Mouse (Mus musculus): ENCODE data around the gene Fam168b.

The Fam168b gene

DNA sequence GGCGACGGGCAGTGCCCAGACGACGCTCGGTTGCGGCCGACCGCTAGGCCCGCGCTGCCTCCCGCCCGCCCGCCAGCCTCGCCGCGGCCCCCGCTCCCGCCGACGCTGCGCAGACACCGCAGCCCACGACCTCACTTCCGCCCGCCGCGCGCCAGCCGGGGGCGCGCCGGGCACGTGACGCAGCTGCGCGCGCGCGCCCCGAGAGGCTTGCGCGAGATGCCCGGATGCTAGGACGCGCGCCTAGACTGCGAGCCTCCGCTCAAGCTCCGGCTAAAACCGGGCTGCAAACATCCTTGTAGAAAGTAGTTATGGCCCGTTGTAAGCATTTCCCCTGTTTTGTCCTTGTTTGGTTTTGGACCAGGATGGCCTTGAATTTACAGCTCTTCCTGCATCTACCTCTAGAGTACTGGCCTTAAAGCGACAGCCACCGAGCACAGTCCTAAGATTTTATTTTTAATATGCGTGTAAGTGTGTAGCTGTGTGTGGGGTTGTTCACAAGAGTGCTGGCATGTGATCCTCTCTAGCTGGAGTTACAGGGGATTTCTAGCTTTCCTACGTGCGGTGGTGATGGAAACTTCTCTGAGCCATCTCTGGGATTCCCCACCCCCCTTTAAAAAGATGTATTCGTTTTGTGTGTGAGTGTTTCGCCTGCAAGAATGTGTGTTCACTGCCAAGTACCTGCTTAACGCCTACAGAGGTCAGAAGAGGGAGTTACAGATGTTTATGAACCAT lies at the start of gene Fam168b:
TSS of gene Fam168b (minus strand) at position 179 of the 732 bp plus-strand sequence.
- POLR2A ChIA-PET, result interaction anchor here (0.6 to 4.4 kb wide), 35 partner anchors 8 to 1465 kb away, joined by 3 to 81 read pairs (median 5); partner anchors contain the start of genes Plekhb2 (in 2 of the 4) and Arid5a (in 1 of the 4)
- CTCF ChIA-PET, result interaction anchor here in 2 of 4 experiments (0.9 to 1.0 kb wide), 3 partner anchors 9 to 24 kb away, joined by 3 to 6 read pairs (median 4); no protein-coding TSS in a partner anchor

DNA sequence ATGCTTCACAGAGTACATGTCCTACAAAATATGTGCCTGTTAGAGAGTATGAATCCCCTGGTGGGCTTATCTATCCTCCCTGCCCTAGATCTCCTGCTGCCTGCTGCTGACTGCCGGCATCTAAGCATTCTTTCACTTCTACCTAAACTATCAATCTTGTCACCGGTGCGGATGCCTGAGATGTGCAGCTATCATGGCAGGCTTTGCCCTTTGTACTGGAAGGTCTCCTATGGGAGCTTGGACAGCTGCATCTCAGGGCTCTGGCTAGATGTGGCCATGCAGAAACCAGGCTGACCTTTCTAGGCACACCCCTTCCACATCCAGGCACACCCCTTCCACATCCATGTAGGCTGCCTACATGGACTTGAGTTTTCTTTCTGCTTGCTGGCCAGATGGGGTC lies 49.6 kb upstream of the Fam168b start:
- ChIA-PET POLR2A (interaction anchor here in 1 of 4 experiments (0.5 kb wide), 1 partner anchor 208 kb away, joined by 3 read pairs; no protein-coding TSS in a partner anchor), CTCF (interaction anchor here in 1 of 4 experiments (1.1 kb wide), 1 partner anchor 250 kb away, joined by 3 read pairs; no protein-coding TSS in a partner anchor)

- POLR2A ChIA-PET, result interaction anchor here in 1 of 4 experiments (0.5 kb wide), 1 partner anchor 209 kb away, joined by 3 read pairs; no protein-coding TSS in a partner anchor
Measured at GRCm38 (mm10) chr1:34891559-34892289, 48.9 kb upstream of the Fam168b start.

DNA sequence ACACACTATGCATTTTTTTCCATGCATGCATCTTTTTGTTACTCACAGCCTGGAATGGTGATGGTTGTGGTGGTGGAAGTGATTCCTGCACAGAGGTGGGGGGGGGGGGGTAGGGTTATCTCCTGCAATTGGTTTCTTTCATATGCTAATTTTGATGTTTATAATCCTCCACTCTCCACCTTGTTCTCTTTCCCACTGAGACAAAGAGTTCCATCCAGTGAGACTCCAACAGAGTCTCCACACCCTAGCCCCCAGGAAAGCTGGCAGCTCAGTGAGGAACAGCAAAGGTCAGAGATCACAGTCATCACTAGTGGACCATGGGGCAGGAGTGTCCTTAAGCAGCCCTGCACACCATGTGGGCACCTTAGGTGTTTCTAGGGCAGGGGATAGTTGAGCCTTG lies 40.9 kb upstream of the Fam168b start:
- ChIA-PET CTCF (interaction anchor here in 1 of 4 experiments (0.6 kb wide), 1 partner anchor 115 kb away, joined by 3 read pairs; no protein-coding TSS in a partner anchor), POLR2A (interaction anchor here in 1 of 4 experiments (0.7 kb wide), 1 partner anchor 183 kb away, joined by 3 read pairs; no protein-coding TSS in a partner anchor)

More at GRCm38 (mm10) chr1:34891559-34892289, 48.9 kb upstream of the Fam168b start:
- CTCF ChIA-PET, result interaction anchor here in 3 of 4 experiments (0.6 to 1.5 kb wide), 11 partner anchors 14 to 497 kb away, joined by 3 to 4 read pairs (median 3); no protein-coding TSS in a partner anchor

GRCm38 (mm10) chr1:34879611-34880010 lies 36.7 kb upstream of the Fam168b start:
- ChIA-PET POLR2A (interaction anchor here in 1 of 4 experiments (1.0 kb wide), 1 partner anchor 36 kb away, joined by 3 read pairs; the partner anchor contains the start of gene Fam168b), CTCF (no interaction called here)

DNA sequence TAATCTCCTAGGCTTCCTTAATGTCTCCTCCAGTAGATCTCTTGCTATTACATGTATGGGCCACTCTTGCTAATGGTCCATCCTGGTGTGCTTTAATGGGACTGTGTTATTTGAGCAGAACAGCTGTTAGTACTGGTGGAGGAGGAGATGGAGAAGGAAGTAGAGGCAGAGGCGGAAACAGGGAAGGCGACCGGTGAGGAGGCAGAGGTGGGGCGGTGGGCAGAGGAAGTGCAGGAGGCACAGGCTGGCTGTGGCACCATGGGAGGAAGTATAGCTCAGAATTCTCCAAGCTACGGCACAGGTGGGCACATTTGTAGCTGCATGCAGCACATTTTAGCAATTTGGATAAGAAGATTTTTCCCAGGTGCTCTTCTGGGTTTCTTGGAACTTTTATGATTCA lies 30.7 kb upstream of the Fam168b start:
- CTCF ChIA-PET, result interaction anchor here in 1 of 4 experiments (0.7 kb wide), 1 partner anchor 967 kb away, joined by 11 read pairs; no protein-coding TSS in a partner anchor
- POLR2A ChIA-PET, result interaction anchor here in 1 of 4 experiments (0.6 to 0.9 kb wide), 4 partner anchors 24 to 944 kb away, joined by 3 to 5 read pairs (median 3); partner anchors contain the start of gene Plekhb2

DNA sequence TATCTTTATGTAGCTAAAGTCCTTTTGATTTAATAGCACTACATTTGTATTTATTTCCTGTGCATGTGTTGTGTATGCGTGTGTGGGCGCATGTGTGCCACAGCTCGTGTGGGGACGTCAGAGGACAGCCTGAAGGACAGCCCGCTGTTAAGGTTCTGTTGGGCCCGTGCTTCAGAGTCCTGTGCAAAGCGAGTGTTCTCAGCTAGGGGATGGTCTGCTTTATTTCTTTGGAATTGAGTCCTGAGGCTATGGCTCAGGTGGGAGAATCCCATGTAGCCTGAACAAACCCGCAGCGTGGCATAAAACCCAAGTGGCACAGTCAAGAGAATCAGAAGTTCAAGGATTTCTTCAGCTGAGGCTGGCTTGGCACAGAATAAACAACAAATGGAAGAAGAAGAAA lies 28.3 kb upstream of the Fam168b start:
- ChIA-PET CTCF (interaction anchor here in 2 of 4 experiments (0.6 to 0.9 kb wide), 2 partner anchors 10 to 26 kb away, joined by 3 to 4 read pairs; no protein-coding TSS in a partner anchor), POLR2A (interaction anchor here in 1 of 4 experiments (0.8 kb wide), 1 partner anchor 10 kb away, joined by 5 read pairs; no protein-coding TSS in a partner anchor)

GRCm38 (mm10) chr1:34869231-34869630 lies 26.4 kb upstream of the Fam168b start:
- ChIA-PET CTCF (no interaction called here), POLR2A (interaction anchor here in 1 of 4 experiments (1.1 kb wide), 1 partner anchor 9 kb away, joined by 3 read pairs; no protein-coding TSS in a partner anchor)

DNA sequence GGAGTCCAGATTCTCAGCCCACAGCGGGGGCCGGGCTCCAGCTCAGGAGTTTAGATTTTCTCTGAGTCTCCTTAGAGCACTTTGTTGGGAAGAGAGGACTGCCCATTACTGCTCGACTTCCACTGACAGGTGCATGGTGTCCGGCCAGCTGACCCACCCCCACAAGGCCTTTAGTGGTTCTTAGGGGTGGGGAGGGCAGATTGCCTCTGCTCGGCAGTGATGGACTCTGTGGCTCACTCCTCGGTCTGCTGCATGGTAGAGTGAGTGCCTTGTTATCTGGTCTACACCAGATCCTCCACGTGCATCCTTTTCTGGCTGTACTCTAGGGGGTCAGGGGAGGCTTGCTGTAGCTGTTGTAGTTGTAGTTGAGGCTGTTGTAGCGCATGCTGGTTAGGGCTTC lies 25.5 kb upstream of the Fam168b start:
- ChIA-PET CTCF (interaction anchor here in 2 of 4 experiments (0.9 to 1.6 kb wide), 4 partner anchors 8 to 130 kb away, joined by 3 to 9 read pairs (median 3); no protein-coding TSS in a partner anchor), POLR2A (interaction anchor here in 1 of 4 experiments (1.1 to 1.5 kb wide), 2 partner anchors 10 to 18 kb away, joined by 3 read pairs; no protein-coding TSS in a partner anchor)

GRCm38 (mm10) chr1:34867574-34867955 lies 24.7 kb upstream of the Fam168b start:
- POLR2A ChIA-PET, result interaction anchor here in 3 of 4 experiments (0.5 to 1.5 kb wide), 5 partner anchors 17 to 283 kb away, joined by 3 to 11 read pairs (median 3); no protein-coding TSS in a partner anchor
- CTCF ChIA-PET, result interaction anchor here (0.6 to 1.6 kb wide), 24 partner anchors 8 to 901 kb away, joined by 3 to 9 read pairs (median 3); partner anchors contain the start of genes Plekhb2 (in 2 of the 4) and Fam168b (in 1 of the 4)

GRCm38 (mm10) chr1:34866815-34867573 lies 24.1 kb upstream of the Fam168b start:
- ChIA-PET POLR2A (interaction anchor here in 3 of 4 experiments (0.5 to 3.1 kb wide), 6 partner anchors 17 to 283 kb away, joined by 3 to 17 read pairs (median 4); partner anchors contain the start of gene Fam168b (in 1 of the 3)), CTCF (interaction anchor here (0.6 to 1.6 kb wide), 26 partner anchors 8 to 804 kb away, joined by 3 to 9 read pairs (median 3); partner anchors contain the start of genes Plekhb2 (in 2 of the 4) and Fam168b (in 1 of the 4))

- ChIA-PET CTCF (interaction anchor here in 3 of 4 experiments (0.5 to 1.4 kb wide), 4 partner anchors 90 to 1761 kb away, joined by 3 to 8 read pairs (median 3); no protein-coding TSS in a partner anchor), POLR2A (interaction anchor here in 3 of 4 experiments (0.6 to 3.1 kb wide), 5 partner anchors 23 to 349 kb away, joined by 3 to 17 read pairs (median 3); partner anchors contain the start of gene Fam168b (in 2 of the 3))
Measured at GRCm38 (mm10) chr1:34865866-34866265, 23.0 kb upstream of the Fam168b start.

GRCm38 (mm10) chr1:34864243-34864642 lies 21.4 kb upstream of the Fam168b start:
- CTCF ChIA-PET, result interaction anchor here in 1 of 4 experiments (0.6 to 0.8 kb wide), 2 partner anchors 11 to 19 kb away, joined by 3 read pairs; no protein-coding TSS in a partner anchor

GRCm38 (mm10) chr1:34863323-34863722 lies 20.5 kb upstream of the Fam168b start:
- ChIA-PET CTCF (no interaction called here), POLR2A (interaction anchor here in 1 of 4 experiments (0.6 to 1.6 kb wide), 2 partner anchors 12 to 13 kb away, joined by 3 to 4 read pairs; partner anchors contain the start of gene Plekhb2)

More at GRCm38 (mm10) chr1:34864243-34864642, 21.4 kb upstream of the Fam168b start:
- POLR2A ChIA-PET, result interaction anchor here in 1 of 4 experiments (0.7 to 3.1 kb wide), 3 partner anchors 14 to 29 kb away, joined by 3 to 17 read pairs (median 4); partner anchors contain the start of genes Fam168b and Plekhb2

DNA sequence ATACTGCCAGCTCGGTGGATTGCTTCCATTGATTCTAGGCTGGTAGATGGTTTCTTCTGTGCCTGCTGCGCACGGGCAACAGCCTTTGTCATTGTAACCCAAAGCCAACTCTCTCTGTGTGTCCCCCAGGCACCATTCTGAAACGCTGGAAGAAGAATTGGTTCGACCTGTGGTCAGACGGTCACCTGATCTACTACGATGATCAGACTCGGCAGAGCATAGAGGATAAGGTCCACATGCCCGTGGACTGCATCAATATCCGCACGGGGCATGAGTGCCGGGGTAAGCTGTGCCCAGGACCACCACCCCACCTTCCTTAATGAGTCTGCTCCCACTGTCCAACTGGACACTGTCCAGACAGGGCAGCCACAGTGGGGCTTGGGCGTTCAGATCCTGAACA lies 20.0 kb upstream of the Fam168b start:
- POLR2A ChIA-PET, result interaction anchor here in 2 of 4 experiments (1.6 to 5.3 kb wide), 3 partner anchors 11 to 24 kb away, joined by 4 to 81 read pairs (median 4); partner anchors contain the start of gene Fam168b (in 1 of the 2)

DNA sequence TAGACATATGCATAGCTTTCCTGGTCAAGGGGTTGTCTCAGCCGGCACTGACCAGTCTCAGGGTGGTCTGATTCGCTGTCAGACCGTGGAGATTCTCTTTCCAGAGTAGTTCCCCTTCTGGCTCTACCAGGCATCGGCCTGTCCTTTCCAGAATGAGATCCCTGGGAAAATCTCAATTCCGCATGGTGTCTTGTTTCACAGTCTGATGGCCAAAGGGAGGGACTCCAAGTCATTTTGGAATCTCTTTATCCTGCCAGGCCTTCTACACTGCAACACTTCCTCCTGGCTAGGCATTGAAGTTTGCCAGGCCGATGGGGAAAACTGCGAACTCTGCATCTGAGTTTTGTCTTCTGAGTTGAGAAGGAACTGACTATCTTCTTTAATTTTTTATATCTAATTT lies 17.3 kb upstream of the Fam168b start:
- ChIA-PET POLR2A (interaction anchor here (0.5 to 5.3 kb wide), 25 partner anchors 10 to 1254 kb away, joined by 3 to 81 read pairs (median 4); partner anchors contain the start of genes Fam168b (in 3 of the 4) and Plekhb2 (in 2 of the 4)), CTCF (interaction anchor here in 3 of 4 experiments (0.6 to 1.2 kb wide), 6 partner anchors 8 to 323 kb away, joined by 3 to 4 read pairs (median 3); partner anchors contain the start of gene Plekhb2 (in 1 of the 3))

More for the DNA sequence above, 20.0 kb upstream of the Fam168b start:
- CTCF ChIA-PET, result no interaction called here
